Mouse (Mus musculus): ENCODE measurements at regions not wholly inside any gene's neighbourhood (a gene's known extent, or its start where the extent isn't known, plus 50 kb on each side); places are given as distances from the start of the nearest gene placed in this dataset.
A peak's percentile ranks its signal among the peaks of the same experiment; 100 is the strongest.

- WGBS, result 11% methylated on average over 4 of the region's 4 CpGs
- no peaks in the 10 kb centered on the region for H3K36me3 ChIP-seq (ENCODE audit: control insufficient read depth, insufficient read depth, low read length)
- no peak overlapping the region for H3K9ac ChIP-seq (replicated peaks; ENCODE audit: low read depth, low read length)
- peaks cover 20% of the 10 kb centered on the region for H3K27me3 ChIP-seq (ENCODE audit: control insufficient read depth, insufficient read depth, low read length)
- H3K4me2 ChIP-seq (replicated peaks; ENCODE audit: low read depth, low read length), result no peak overlapping the region
- H3K9me3 ChIP-seq (ENCODE audit: control insufficient read depth, low read depth, low read length), result no peaks in the 10 kb centered on the region
- no peak for ATAC-seq (ENCODE audit: insufficient number of reproducible peaks, insufficient read depth, low FRiP score, low read depth)
- no peaks in the 10 kb centered on the region for H3K4me1 ChIP-seq (ENCODE audit: control insufficient read depth, insufficient read depth, low read length)
- no peak overlapping the region for H3K27ac ChIP-seq (ENCODE audit: low read length)
- H3K4me3 ChIP-seq (ENCODE audit: low read depth, low read length), result no peak overlapping the region
Measured at GRCm38 (mm10) chr13:72815236-72815932, 186.8 kb downstream of the Irx2 start.

- peaks cover 20% of the 10 kb centered on the region for H3K27me3 ChIP-seq (ENCODE audit: control insufficient read depth, insufficient read depth, low read length)
- no peaks in the 10 kb centered on the region for H3K4me1 ChIP-seq (ENCODE audit: control insufficient read depth, insufficient read depth, low read length)
- H3K4me3 ChIP-seq (ENCODE audit: low read depth, low read length), result no peak overlapping the region
- H3K9me3 ChIP-seq (ENCODE audit: control insufficient read depth, low read depth, low read length), result no peaks in the 10 kb centered on the region
- ATAC-seq (ENCODE audit: insufficient number of reproducible peaks, insufficient read depth, low FRiP score, low read depth), result no peak
- no peaks in the 10 kb centered on the region for H3K36me3 ChIP-seq (ENCODE audit: control insufficient read depth, insufficient read depth, low read length)
- no peak overlapping the region for H3K9ac ChIP-seq (replicated peaks; ENCODE audit: low read depth, low read length)
- WGBS, result 8% methylated on average over 18 of the region's 18 CpGs
- H3K27ac ChIP-seq (ENCODE audit: low read length), result no peak overlapping the region
- H3K4me2 ChIP-seq (replicated peaks; ENCODE audit: low read depth, low read length), result no peak overlapping the region
Measured at GRCm38 (mm10) chr13:72815933-72816553, 187.4 kb downstream of the Irx2 start.

- Histone ChIP-seq H3K27ac (ENCODE audit: low read length) (no peak overlapping the region), H3K4me3 (ENCODE audit: low read depth, low read length) (no peak overlapping the region), H3K9me3 (ENCODE audit: control insufficient read depth, low read depth, low read length) (no peaks in the 10 kb centered on the region), H3K9ac (replicated peaks; ENCODE audit: low read depth, low read length) (no peak overlapping the region), H3K4me2 (replicated peaks; ENCODE audit: low read depth, low read length) (no peak overlapping the region), H3K36me3 (ENCODE audit: control insufficient read depth, insufficient read depth, low read length) (no peaks in the 10 kb centered on the region), H3K4me1 (ENCODE audit: control insufficient read depth, insufficient read depth, low read length) (no peaks in the 10 kb centered on the region), H3K27me3 (ENCODE audit: control insufficient read depth, insufficient read depth, low read length) (peaks cover 20% of the 10 kb centered on the region)
- 22% methylated on average over 8 of the region's 8 CpGs for WGBS
- ATAC-seq (ENCODE audit: insufficient number of reproducible peaks, insufficient read depth, low FRiP score, low read depth), result no peak
Measured at GRCm38 (mm10) chr13:72816856-72817255, 188.2 kb downstream of the Irx2 start.

GRCm38 (mm10) chr13:72817521-72817920, 188.9 kb downstream of the Irx2 start:
- ATAC-seq (ENCODE audit: insufficient number of reproducible peaks, insufficient read depth, low FRiP score, low read depth), result no peak
- Histone ChIP-seq H3K4me2 (replicated peaks; ENCODE audit: low read depth, low read length) (no peak overlapping the region), H3K9me3 (ENCODE audit: control insufficient read depth, low read depth, low read length) (no peaks in the 10 kb centered on the region), H3K4me3 (ENCODE audit: low read depth, low read length) (no peak overlapping the region), H3K36me3 (ENCODE audit: control insufficient read depth, insufficient read depth, low read length) (no peaks in the 10 kb centered on the region), H3K27ac (ENCODE audit: low read length) (no peak overlapping the region), H3K27me3 (ENCODE audit: control insufficient read depth, insufficient read depth, low read length) (peaks cover 20% of the 10 kb centered on the region), H3K4me1 (ENCODE audit: control insufficient read depth, insufficient read depth, low read length) (no peaks in the 10 kb centered on the region), H3K9ac (replicated peaks; ENCODE audit: low read depth, low read length) (no peak overlapping the region)
- 10% methylated on average over 2 of the region's 2 CpGs for WGBS

GRCm38 (mm10) chr13:72817930-72818329, 189.3 kb downstream of the Irx2 start:
- no peaks in the 10 kb centered on the region for H3K36me3 ChIP-seq (ENCODE audit: control insufficient read depth, insufficient read depth, low read length)
- ATAC-seq (ENCODE audit: insufficient number of reproducible peaks, insufficient read depth, low FRiP score, low read depth), result peak; percentile 67; the same call in 1 of the 2 replicates
- WGBS, result 13% methylated on average over 6 of the region's 6 CpGs
- no peak overlapping the region for H3K4me3 ChIP-seq (ENCODE audit: low read depth, low read length)
- peaks cover 20% of the 10 kb centered on the region for H3K27me3 ChIP-seq (ENCODE audit: control insufficient read depth, insufficient read depth, low read length)
- H3K4me1 ChIP-seq (ENCODE audit: control insufficient read depth, insufficient read depth, low read length), result no peaks in the 10 kb centered on the region
- H3K27ac ChIP-seq (ENCODE audit: low read length), result no peak overlapping the region
- no peak overlapping the region for H3K4me2 ChIP-seq (replicated peaks; ENCODE audit: low read depth, low read length)
- no peaks in the 10 kb centered on the region for H3K9me3 ChIP-seq (ENCODE audit: control insufficient read depth, low read depth, low read length)
- no peak overlapping the region for H3K9ac ChIP-seq (replicated peaks; ENCODE audit: low read depth, low read length)

GRCm38 (mm10) chr13:72826613-72827012, 198.0 kb downstream of the Irx2 start:
- Histone ChIP-seq H3K36me3 (ENCODE audit: control insufficient read depth, insufficient read depth, low read length) (no peaks in the 10 kb centered on the region), H3K27me3 (ENCODE audit: control insufficient read depth, insufficient read depth, low read length) (no peaks in the 10 kb centered on the region), H3K4me3 (ENCODE audit: low read depth, low read length) (no peak overlapping the region), H3K4me1 (ENCODE audit: control insufficient read depth, insufficient read depth, low read length) (no peaks in the 10 kb centered on the region), H3K27ac (ENCODE audit: low read length) (no peak overlapping the region), H3K9ac (replicated peaks; ENCODE audit: low read depth, low read length) (no peak overlapping the region), H3K4me2 (replicated peaks; ENCODE audit: low read depth, low read length) (no peak overlapping the region), H3K9me3 (ENCODE audit: control insufficient read depth, low read depth, low read length) (no peaks in the 10 kb centered on the region)
- no peak for ATAC-seq (ENCODE audit: insufficient number of reproducible peaks, insufficient read depth, low FRiP score, low read depth)
- WGBS, result 36% methylated on average over 3 of the region's 3 CpGs

- Histone ChIP-seq H3K27ac (ENCODE audit: low read length) (no peak overlapping the region), H3K9me3 (ENCODE audit: control insufficient read depth, low read depth, low read length) (no peaks in the 10 kb centered on the region), H3K4me1 (ENCODE audit: control insufficient read depth, insufficient read depth, low read length) (no peaks in the 10 kb centered on the region), H3K4me3 (ENCODE audit: low read depth, low read length) (no peak overlapping the region), H3K36me3 (ENCODE audit: control insufficient read depth, insufficient read depth, low read length) (no peaks in the 10 kb centered on the region), H3K4me2 (replicated peaks; ENCODE audit: low read depth, low read length) (no peak overlapping the region), H3K9ac (replicated peaks; ENCODE audit: low read depth, low read length) (no peak overlapping the region), H3K27me3 (ENCODE audit: control insufficient read depth, insufficient read depth, low read length) (no peaks in the 10 kb centered on the region)
- WGBS, result 69% methylated on average over 3 of the region's 3 CpGs
- no peak for ATAC-seq (ENCODE audit: insufficient number of reproducible peaks, insufficient read depth, low FRiP score, low read depth)
Measured at GRCm38 (mm10) chr13:72829331-72829730, 200.7 kb downstream of the Irx2 start.

- WGBS, result 73% methylated on average over 2 of the region's 2 CpGs
- no peak for ATAC-seq (ENCODE audit: insufficient number of reproducible peaks, insufficient read depth, low FRiP score, low read depth)
- H3K36me3 ChIP-seq (ENCODE audit: control insufficient read depth, insufficient read depth, low read length), result no peaks in the 10 kb centered on the region
Measured at GRCm38 (mm10) chr13:72833326-72833725, 204.7 kb downstream of the Irx2 start.

GRCm38 (mm10) chr13:72837016-72837415, 208.4 kb downstream of the Irx2 start:
- H3K9ac ChIP-seq (replicated peaks; ENCODE audit: low read depth, low read length), result no peak overlapping the region
- no peaks in the 10 kb centered on the region for H3K4me1 ChIP-seq (ENCODE audit: control insufficient read depth, insufficient read depth, low read length)
- no peaks in the 10 kb centered on the region for H3K36me3 ChIP-seq (ENCODE audit: control insufficient read depth, insufficient read depth, low read length)
- H3K9me3 ChIP-seq (ENCODE audit: control insufficient read depth, low read depth, low read length), result no peaks in the 10 kb centered on the region
- no peak overlapping the region for H3K4me2 ChIP-seq (replicated peaks; ENCODE audit: low read depth, low read length)
- WGBS, result 72% methylated on average over 9 of the region's 9 CpGs
- no peak overlapping the region for H3K4me3 ChIP-seq (ENCODE audit: low read depth, low read length)
- H3K27me3 ChIP-seq (ENCODE audit: control insufficient read depth, insufficient read depth, low read length), result no peaks in the 10 kb centered on the region
- H3K27ac ChIP-seq (ENCODE audit: low read length), result no peak overlapping the region
- ATAC-seq (ENCODE audit: insufficient number of reproducible peaks, insufficient read depth, low FRiP score, low read depth), result no peak

More at GRCm38 (mm10) chr13:72833326-72833725, 204.7 kb downstream of the Irx2 start:
- Histone ChIP-seq H3K4me3 (ENCODE audit: low read depth, low read length) (no peak overlapping the region), H3K27ac (ENCODE audit: low read length) (no peak overlapping the region), H3K27me3 (ENCODE audit: control insufficient read depth, insufficient read depth, low read length) (no peaks in the 10 kb centered on the region), H3K4me2 (replicated peaks; ENCODE audit: low read depth, low read length) (no peak overlapping the region), H3K4me1 (ENCODE audit: control insufficient read depth, insufficient read depth, low read length) (no peaks in the 10 kb centered on the region), H3K9me3 (ENCODE audit: control insufficient read depth, low read depth, low read length) (no peaks in the 10 kb centered on the region), H3K9ac (replicated peaks; ENCODE audit: low read depth, low read length) (no peak overlapping the region)
